Mouse (Mus musculus) ES-Bruce4 (cell line): Measurements from ENCODE around the gene Atp4b.

Experiments
- CTCF ChIP-seq: IDR thresholded peaks from one replicate; pipeline ENCODE4 v1.8.1; 2011; ENCODE audit warnings: low read depth, low read length
- EP300 ChIP-seq: IDR thresholded peaks from 2 replicates; pipeline ENCODE4 v1.6.1; 2011; ENCODE audit warnings: low read depth, low read length; ENCODE audit not compliant: insufficient read depth
- POLR2A ChIP-seq: IDR thresholded peaks from one replicate; pipeline ENCODE4 v1.8.1; 2011; ENCODE audit warnings: low read length; ENCODE audit not compliant: insufficient read depth

GRCm38 (mm10) chr8:13340650-13341049 is 56.0 kb downstream of the Atp4b start:
- TF ChIP-seq POLR2A, result no peak
- TF ChIP-seq CTCF, result no peak
- no peak for TF ChIP-seq EP300
